Mouse (Mus musculus): Measurements from ENCODE around the gene Mars2. TPM values are rescaled to one million over a fixed set of nuclear protein-coding genes. Genes with fewer than 3 reads are reported as not detected.

The Mars2 gene
- polyA plus RNA-seq, 1 experiment from 2014 or later: 1.7 TPM

DNA sequence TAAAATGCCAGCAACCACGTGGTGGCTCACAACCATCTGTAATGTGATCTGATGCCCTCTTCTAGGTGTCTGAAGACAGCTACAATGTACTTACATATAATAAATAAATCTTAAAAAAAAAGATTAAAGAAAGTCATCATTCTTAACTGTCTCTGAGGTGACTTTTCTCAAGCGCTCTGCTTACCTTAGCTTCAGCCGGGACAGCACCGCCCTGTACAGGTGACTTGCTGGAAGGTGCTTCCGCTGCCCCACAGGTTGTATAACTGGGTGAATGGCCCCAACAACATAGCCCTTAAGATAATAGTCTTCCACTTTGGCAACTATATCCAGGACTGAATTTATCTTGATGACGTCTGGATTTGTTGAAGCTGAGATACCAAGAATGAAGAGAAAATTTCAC lies 23.0 kb upstream of the Mars2 start:
- 62% methylated on average over 6 of the region's 6 CpGs for WGBS
- H3K4me3 ChIP-seq (ENCODE audit: low read depth, low read length): no peak overlapping the region
- H3K9ac ChIP-seq (ENCODE audit: low read length): no peak overlapping the region
- no peak overlapping the region for H3K27ac ChIP-seq (replicated peaks)
- no peak overlapping the region for H3K4me2 ChIP-seq (replicated peaks; ENCODE audit: low read depth)
- DNase-seq (ENCODE audit: low spot score) (no peak), ATAC-seq (ENCODE audit: low FRiP score, low TSS enrichment) (no peak)
- no peaks in the 10 kb centered on the region for H3K4me1 ChIP-seq (replicated peaks; ENCODE audit: control insufficient read depth, insufficient read depth)
- H3K9me3 ChIP-seq (ENCODE audit: control insufficient read depth, low read length): no peaks in the 10 kb centered on the region
- TF ChIP-seq EP300 (optimal IDR thresholded peaks at IDR 0.05): no peak
- no peak for TF ChIP-seq CTCF (IDR thresholded peaks at IDR 0.05; ENCODE audit: low read depth)
- no peaks in the 10 kb centered on the region; the same call in 1 of the 2 replicates for H3K36me3 ChIP-seq (ENCODE audit: control insufficient read depth, insufficient read depth, low read length)
- H3K27me3 ChIP-seq (ENCODE audit: control insufficient read depth, insufficient read depth, low read length): no peaks in the 10 kb centered on the region

DNA sequence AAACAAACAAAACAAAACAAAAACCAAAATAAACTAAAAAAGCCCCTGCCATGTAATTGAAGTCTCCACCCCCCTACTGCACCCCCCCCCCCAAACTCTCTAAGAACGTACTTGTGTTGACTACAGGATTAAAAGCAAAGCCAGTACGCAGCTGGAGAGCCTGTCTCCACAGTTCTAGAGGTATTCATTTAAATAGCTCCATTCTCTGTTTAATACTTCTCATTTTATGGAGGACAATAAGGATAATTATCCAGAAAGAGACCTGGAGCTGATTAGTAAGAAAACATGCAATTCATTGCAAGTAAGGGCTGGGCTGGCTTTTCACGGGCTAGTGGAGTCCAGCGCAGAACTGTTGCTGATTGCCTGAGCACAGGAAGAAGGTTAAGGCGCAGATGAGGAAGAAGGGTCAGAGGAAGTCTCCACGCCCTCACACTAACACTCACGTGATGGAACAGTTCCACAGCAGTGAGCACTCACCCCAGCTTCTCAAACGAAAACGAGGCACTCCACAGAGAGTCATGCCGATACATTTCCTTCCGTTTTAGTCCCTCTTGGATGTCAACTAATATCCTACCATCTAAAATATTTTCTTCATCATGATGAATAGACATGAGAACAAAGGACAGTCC lies 21.7 kb upstream of the Mars2 start:
- no peak for TF ChIP-seq EP300 (optimal IDR thresholded peaks at IDR 0.05)
- no peak for TF ChIP-seq CTCF (IDR thresholded peaks at IDR 0.05; ENCODE audit: low read depth)
- 52% methylated on average over 11 of the region's 11 CpGs for WGBS

DNA sequence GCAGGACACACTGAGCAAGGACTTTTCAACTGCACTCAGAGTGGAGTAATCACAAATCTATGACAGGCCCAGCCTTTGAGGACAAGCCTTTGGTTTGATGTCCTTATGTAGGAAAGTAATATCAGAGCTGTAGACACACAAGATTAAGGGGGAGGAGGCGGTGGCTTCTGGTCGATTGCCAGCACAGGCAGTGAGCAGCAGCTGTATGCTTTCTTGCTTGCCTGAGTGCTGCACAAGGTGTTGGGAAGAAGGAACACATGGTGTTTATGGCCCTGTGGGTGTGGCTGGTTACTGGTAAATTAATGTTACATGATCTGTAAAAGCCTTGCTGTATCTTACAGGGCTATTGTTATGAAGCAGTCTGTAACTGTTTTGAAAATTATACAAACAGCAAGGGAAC lies 19.8 kb upstream of the Mars2 start:
- ATAC-seq (ENCODE audit: low FRiP score, low TSS enrichment) (no peak), DNase-seq (ENCODE audit: low spot score) (peak; percentile 71)
- Histone ChIP-seq H3K9me3 (ENCODE audit: control insufficient read depth, low read length) (no peaks in the 10 kb centered on the region), H3K27ac (replicated peaks) (no peak overlapping the region), H3K4me2 (replicated peaks; ENCODE audit: low read depth) (no peak overlapping the region), H3K4me1 (replicated peaks; ENCODE audit: control insufficient read depth, insufficient read depth) (no peaks in the 10 kb centered on the region), H3K9ac (ENCODE audit: low read length) (no peak overlapping the region), H3K36me3 (ENCODE audit: control insufficient read depth, insufficient read depth, low read length) (no peaks in the 10 kb centered on the region), H3K4me3 (ENCODE audit: low read depth, low read length) (no peak overlapping the region), H3K27me3 (ENCODE audit: control insufficient read depth, insufficient read depth, low read length) (no peaks in the 10 kb centered on the region)
- 13% methylated on average over 2 of the region's 2 CpGs for WGBS
- no peak for TF ChIP-seq EP300 (optimal IDR thresholded peaks at IDR 0.05)
- TF ChIP-seq CTCF (IDR thresholded peaks at IDR 0.05; ENCODE audit: low read depth): no peak

More for the DNA sequence above, 21.7 kb upstream of the Mars2 start:
- DNase-seq (ENCODE audit: low spot score): no peak
- ATAC-seq (ENCODE audit: low FRiP score, low TSS enrichment): no peak
- Histone ChIP-seq H3K36me3 (ENCODE audit: control insufficient read depth, insufficient read depth, low read length) (no peaks in the 10 kb centered on the region; the same call in 1 of the 2 replicates), H3K4me3 (ENCODE audit: low read depth, low read length) (no peak overlapping the region), H3K4me1 (replicated peaks; ENCODE audit: control insufficient read depth, insufficient read depth) (no peaks in the 10 kb centered on the region), H3K9ac (ENCODE audit: low read length) (no peak overlapping the region), H3K9me3 (ENCODE audit: control insufficient read depth, low read length) (no peaks in the 10 kb centered on the region), H3K4me2 (replicated peaks; ENCODE audit: low read depth) (no peak overlapping the region), H3K27ac (replicated peaks) (no peak overlapping the region), H3K27me3 (ENCODE audit: control insufficient read depth, insufficient read depth, low read length) (no peaks in the 10 kb centered on the region)

DNA sequence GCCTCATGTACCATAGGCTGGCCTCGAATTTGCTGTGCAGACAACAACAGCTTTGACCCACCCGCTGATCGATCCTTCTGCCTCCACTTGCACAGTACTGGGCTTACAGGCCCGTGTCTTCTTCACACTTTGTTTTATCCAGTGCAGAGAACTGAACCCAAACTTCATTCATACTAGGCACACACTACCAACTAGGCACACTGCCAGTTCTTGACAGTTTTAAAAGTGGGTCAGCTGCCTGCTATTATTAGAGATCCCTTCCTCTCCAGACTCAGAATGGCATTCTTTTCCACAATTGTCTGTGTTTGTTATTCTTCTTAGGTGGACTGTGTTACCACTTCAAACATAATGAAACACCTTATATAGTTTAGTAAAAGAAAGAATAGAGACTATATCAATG lies 15.6 kb upstream of the Mars2 start:
- Histone ChIP-seq H3K27me3 (ENCODE audit: control insufficient read depth, insufficient read depth, low read length) (no peaks in the 10 kb centered on the region), H3K36me3 (ENCODE audit: control insufficient read depth, insufficient read depth, low read length) (no peaks in the 10 kb centered on the region), H3K4me1 (replicated peaks; ENCODE audit: control insufficient read depth, insufficient read depth) (no peaks in the 10 kb centered on the region), H3K9me3 (ENCODE audit: control insufficient read depth, low read length) (no peaks in the 10 kb centered on the region), H3K4me3 (ENCODE audit: low read depth, low read length) (no peak overlapping the region), H3K27ac (replicated peaks) (no peak overlapping the region), H3K4me2 (replicated peaks; ENCODE audit: low read depth) (no peak overlapping the region), H3K9ac (ENCODE audit: low read length) (no peak overlapping the region)
- no peak for TF ChIP-seq CTCF (IDR thresholded peaks at IDR 0.05; ENCODE audit: low read depth)
- no peak for TF ChIP-seq EP300 (optimal IDR thresholded peaks at IDR 0.05)
- DNase-seq (ENCODE audit: low spot score): no peak
- WGBS: 58% methylated on average over 4 of the region's 4 CpGs
- ATAC-seq (ENCODE audit: low FRiP score, low TSS enrichment): no peak

DNA sequence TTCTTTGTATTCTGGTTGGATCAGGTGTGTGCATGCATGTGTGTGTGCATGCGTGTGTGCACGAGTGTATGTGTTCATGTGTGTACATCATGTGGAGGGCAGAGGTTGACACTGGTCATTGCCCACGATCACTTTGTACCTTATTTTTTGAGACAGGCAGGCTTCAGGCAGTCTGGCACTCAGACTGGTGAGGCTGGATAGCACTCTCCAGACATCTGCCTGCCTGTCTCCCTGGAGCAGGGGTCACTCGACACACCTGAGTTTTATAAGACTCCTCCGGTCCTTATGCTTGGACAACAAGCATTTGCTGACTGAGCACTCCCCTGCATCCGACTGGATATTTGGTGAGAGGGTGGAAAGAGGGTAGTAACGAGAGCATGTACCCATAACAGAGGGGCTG lies 14.0 kb upstream of the Mars2 start:
- H3K4me1 ChIP-seq (replicated peaks; ENCODE audit: control insufficient read depth, insufficient read depth): no peaks in the 10 kb centered on the region
- H3K9me3 ChIP-seq (ENCODE audit: control insufficient read depth, low read length): no peaks in the 10 kb centered on the region
- H3K4me3 ChIP-seq (ENCODE audit: low read depth, low read length): no peak overlapping the region
- no peak overlapping the region for H3K4me2 ChIP-seq (replicated peaks; ENCODE audit: low read depth)
- ATAC-seq (ENCODE audit: low FRiP score, low TSS enrichment) (no peak), DNase-seq (ENCODE audit: low spot score) (no peak)
- no peak overlapping the region for H3K9ac ChIP-seq (ENCODE audit: low read length)
- no peak for TF ChIP-seq CTCF (IDR thresholded peaks at IDR 0.05; ENCODE audit: low read depth)
- TF ChIP-seq EP300 (optimal IDR thresholded peaks at IDR 0.05): no peak
- no peak overlapping the region for H3K27ac ChIP-seq (replicated peaks)
- H3K36me3 ChIP-seq (ENCODE audit: control insufficient read depth, insufficient read depth, low read length): no peaks in the 10 kb centered on the region
- 87% methylated on average over 7 of the region's 7 CpGs for WGBS
- no peaks in the 10 kb centered on the region for H3K27me3 ChIP-seq (ENCODE audit: control insufficient read depth, insufficient read depth, low read length)

DNA sequence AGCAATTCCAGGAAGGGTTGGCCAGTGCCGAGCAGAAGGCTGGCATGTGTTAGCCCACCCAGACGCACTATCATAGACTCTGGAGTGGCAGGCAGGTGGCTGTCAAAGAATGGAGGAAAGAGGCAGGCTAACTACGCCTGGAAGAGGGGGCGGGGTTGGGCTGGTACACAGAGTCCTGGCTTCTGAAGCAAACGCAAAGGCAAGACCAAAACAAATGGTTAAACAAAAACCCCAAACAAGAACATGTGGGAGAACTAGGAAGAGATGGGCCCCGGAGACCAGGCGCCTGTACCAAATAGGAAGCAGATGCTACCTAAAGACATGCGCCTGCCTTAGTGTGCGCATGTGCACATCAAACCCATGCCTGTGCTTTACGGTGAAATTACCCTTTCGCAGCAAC lies 12.9 kb upstream of the Mars2 start:
- DNase-seq (ENCODE audit: low spot score) (no peak), ATAC-seq (ENCODE audit: low FRiP score, low TSS enrichment) (no peak)
- H3K9me3 ChIP-seq (ENCODE audit: control insufficient read depth, low read length): no peaks in the 10 kb centered on the region
- 66% methylated on average over 11 of the region's 11 CpGs for WGBS
- H3K4me1 ChIP-seq (replicated peaks; ENCODE audit: control insufficient read depth, insufficient read depth): no peaks in the 10 kb centered on the region
- TF ChIP-seq CTCF (IDR thresholded peaks at IDR 0.05; ENCODE audit: low read depth) (no peak), EP300 (optimal IDR thresholded peaks at IDR 0.05) (no peak)
- H3K4me3 ChIP-seq (ENCODE audit: low read depth, low read length): no peak overlapping the region
- H3K4me2 ChIP-seq (replicated peaks; ENCODE audit: low read depth): peak overlapping the region; percentile 42; the same call in 1 of the 2 replicates
- H3K36me3 ChIP-seq (ENCODE audit: control insufficient read depth, insufficient read depth, low read length): no peaks in the 10 kb centered on the region
- H3K27me3 ChIP-seq (ENCODE audit: control insufficient read depth, insufficient read depth, low read length): no peaks in the 10 kb centered on the region
- no peak overlapping the region for H3K9ac ChIP-seq (ENCODE audit: low read length)
- no peak overlapping the region for H3K27ac ChIP-seq (replicated peaks)

Data from stomach, postnatal 0 days (tissue).